Mouse (Mus musculus): ENCODE measurements around the gene Th.

DNA sequence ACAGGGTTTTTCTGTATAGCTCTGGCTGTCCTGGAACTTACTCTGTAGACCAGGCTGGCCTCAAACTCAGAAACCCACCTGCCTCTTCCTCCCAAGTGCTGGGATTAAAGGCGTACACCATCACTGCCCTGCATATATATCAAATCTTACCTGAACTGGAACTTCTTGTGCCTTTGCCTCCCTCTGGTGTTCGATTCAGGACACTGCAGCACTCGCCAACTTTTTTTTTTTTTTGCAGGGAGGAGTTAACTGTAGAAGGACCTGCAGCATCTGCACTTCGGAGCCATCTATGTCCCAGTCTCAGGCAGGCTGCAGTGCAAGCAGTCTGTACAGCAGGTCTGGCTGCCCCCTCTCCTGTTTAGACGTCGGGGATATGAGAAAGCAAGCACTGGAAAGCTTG is 80.2 kb downstream of the Th start:
- TF ChIP-seq POLR2A (IDR thresholded peaks at IDR 0.05; ENCODE audit: insufficient read depth, low read depth, low read length) (no peak), CTCF (IDR thresholded peaks at IDR 0.05; ENCODE audit: insufficient read depth, low read depth, low read length) (no peak)

Measured in olfactory bulb, adult 2 months (tissue).